Mouse (Mus musculus) lung, adult 2 months (tissue): ENCODE results near the gene Ptpra.

ENCODE experiments used
- CTCF ChIP-seq: fragments of 200-500 bp; IDR thresholded peaks from 2 replicates; pipeline ENCODE4 v1.5.1; 2011; ENCODE audit warnings: mild to moderate bottlenecking, low read length, control low read depth; ENCODE audit not compliant: insufficient read depth
- POLR2A ChIP-seq: fragments of 200-500 bp; IDR thresholded peaks from 2 replicates; pipeline ENCODE4 v1.6.1; 2011; ENCODE audit warnings: low read depth, mild to moderate bottlenecking, control low read depth, low read length, borderline replicate concordance; ENCODE audit errors: extremely low read depth

GRCm38 (mm10) chr2:130598399-130598798 is 148.3 kb downstream of the Ptpra start:
- TF ChIP-seq CTCF: no peak
- TF ChIP-seq POLR2A: no peak
